Mouse (Mus musculus): ENCODE results near the gene Olfr656. TPM values are rescaled to one million over a fixed set of nuclear protein-coding genes. Genes with fewer than 3 reads are reported as not detected.

Gene Olfr656
- total RNA-seq (2014; rRNA removed) (not detected in 2 replicates), polyA plus RNA-seq (2015; fragmentation: Nextera tagmentation; extraction: Ambion mirVana) (not detected in 2 replicates)

DNA sequence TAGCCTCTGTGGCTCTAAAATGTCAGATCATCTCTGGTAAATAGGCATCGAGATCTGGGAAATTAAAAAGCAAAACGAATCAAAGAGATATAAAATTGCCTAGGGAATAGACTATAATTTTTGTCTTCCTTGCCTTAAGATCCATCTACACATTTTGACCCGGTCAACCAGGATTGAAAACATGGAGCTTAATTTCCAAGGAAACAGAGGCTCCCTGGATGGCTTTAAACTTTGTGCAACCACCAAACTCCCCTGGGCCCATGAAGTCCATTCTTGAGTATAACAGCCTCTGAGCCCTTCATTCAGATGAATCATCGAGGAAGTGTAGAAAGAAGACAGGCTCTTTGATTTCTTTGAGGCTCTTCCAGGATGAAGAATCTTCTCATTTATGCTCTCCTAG lies at the start of gene Olfr656:
Gene Olfr656, plus strand, starts transcription at position 301 of the 400 bp plus-strand sequence.
- H3K4me1 ChIP-seq (ENCODE audit: insufficient read depth, low read length) = no peaks in the 10 kb centered on the region
- no peak within 1 kb of the TSS for H3K4me2 ChIP-seq (ENCODE audit: low read depth, low read length)
- 74% methylated on average over 4 of the region's 4 CpGs for WGBS
- DNase-seq (ENCODE audit: low spot score) = no peak
- no peaks in the 10 kb centered on the region for H3K9me3 ChIP-seq (ENCODE audit: low read length)
- H3K9ac ChIP-seq (replicated peaks; ENCODE audit: low read length) = no peak within 1 kb of the TSS
- no peak for ATAC-seq
- H3K27ac ChIP-seq = no peak within 1 kb of the TSS
- no peaks in the 10 kb centered on the region for H3K27me3 ChIP-seq (ENCODE audit: insufficient read depth, low read length)
- H3K4me3 ChIP-seq (ENCODE audit: low read length) = no peak within 1 kb of the TSS
- no peaks in the 10 kb centered on the region for H3K36me3 ChIP-seq (ENCODE audit: insufficient read depth, low read length)
- TF ChIP-seq CTCF (IDR thresholded peaks at IDR 0.05; ENCODE audit: low read depth) = no peak

DNA sequence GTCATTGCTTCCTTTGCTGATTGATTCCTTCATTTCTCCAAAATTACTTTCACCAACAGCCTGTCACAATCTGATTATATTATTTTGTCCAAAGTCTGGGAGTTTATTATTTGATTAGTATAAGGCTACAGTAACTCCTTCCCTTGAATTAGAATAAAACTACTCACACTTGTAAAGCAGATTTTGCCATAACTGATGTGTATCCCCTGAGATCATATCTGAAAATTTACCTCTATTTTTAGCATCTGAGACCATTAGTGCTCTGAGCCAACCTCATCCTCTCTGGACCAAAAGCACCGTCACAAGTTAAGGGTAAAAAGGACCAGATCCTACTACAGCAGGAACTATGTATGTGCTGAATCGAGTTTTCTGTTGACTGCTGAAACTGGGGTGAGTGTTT lies 36.7 kb upstream of the Olfr656 start, which contains the start of gene Olfr653:
Gene Olfr653, plus strand, starts transcription at position 301 of the 400 bp plus-strand sequence.
- WGBS = 73% methylated on average over 2 of the region's 2 CpGs
- Histone ChIP-seq H3K4me3 (ENCODE audit: low read length) (no peak within 1 kb of the TSS), H3K4me2 (ENCODE audit: low read depth, low read length) (no peak within 1 kb of the TSS), H3K9me3 (ENCODE audit: low read length) (no peaks in the 10 kb centered on the region), H3K27me3 (ENCODE audit: insufficient read depth, low read length) (no peaks in the 10 kb centered on the region), H3K9ac (replicated peaks; ENCODE audit: low read length) (no peak within 1 kb of the TSS), H3K27ac (no peak within 1 kb of the TSS), H3K36me3 (ENCODE audit: insufficient read depth, low read length) (no peaks in the 10 kb centered on the region), H3K4me1 (ENCODE audit: insufficient read depth, low read length) (no peaks in the 10 kb centered on the region)
- no peak for TF ChIP-seq CTCF (IDR thresholded peaks at IDR 0.05; ENCODE audit: low read depth)
- DNase-seq (ENCODE audit: low spot score) (no peak), ATAC-seq (no peak)

GRCm38 (mm10) chr7:104580846-104581245 lies 32.9 kb upstream of the Olfr656 start:
- ATAC-seq (no peak), DNase-seq (ENCODE audit: low spot score) (no peak)
- Histone ChIP-seq H3K9me3 (ENCODE audit: low read length) (no peaks in the 10 kb centered on the region), H3K4me1 (ENCODE audit: insufficient read depth, low read length) (no peaks in the 10 kb centered on the region), H3K27me3 (ENCODE audit: insufficient read depth, low read length) (no peaks in the 10 kb centered on the region), H3K9ac (replicated peaks; ENCODE audit: low read length) (no peak overlapping the region), H3K27ac (no peak overlapping the region), H3K4me3 (ENCODE audit: low read length) (no peak overlapping the region), H3K4me2 (ENCODE audit: low read depth, low read length) (no peak overlapping the region), H3K36me3 (ENCODE audit: insufficient read depth, low read length) (no peaks in the 10 kb centered on the region)
- no peak for TF ChIP-seq CTCF (IDR thresholded peaks at IDR 0.05; ENCODE audit: low read depth)
- WGBS = 92% methylated on average over 4 of the region's 4 CpGs

- ATAC-seq = no peak
- no peak for TF ChIP-seq CTCF (IDR thresholded peaks at IDR 0.05; ENCODE audit: low read depth)
- no peak for DNase-seq (ENCODE audit: low spot score)
- WGBS = 89% methylated on average over 4 of the region's 4 CpGs
- no peaks in the 10 kb centered on the region for H3K36me3 ChIP-seq (ENCODE audit: insufficient read depth, low read length)
- no peaks in the 10 kb centered on the region for H3K9me3 ChIP-seq (ENCODE audit: low read length)
- H3K4me2 ChIP-seq (ENCODE audit: low read depth, low read length) = no peak overlapping the region
- no peak overlapping the region for H3K9ac ChIP-seq (replicated peaks; ENCODE audit: low read length)
- H3K27ac ChIP-seq = no peak overlapping the region
- no peaks in the 10 kb centered on the region for H3K27me3 ChIP-seq (ENCODE audit: insufficient read depth, low read length)
- no peaks in the 10 kb centered on the region for H3K4me1 ChIP-seq (ENCODE audit: insufficient read depth, low read length)
- no peak overlapping the region for H3K4me3 ChIP-seq (ENCODE audit: low read length)
These were observed 32.3 kb upstream of the Olfr656 start for GRCm38 (mm10) chr7:104581429-104581828.

- Histone ChIP-seq H3K27me3 (ENCODE audit: insufficient read depth, low read length) (no peaks in the 10 kb centered on the region), H3K4me2 (ENCODE audit: low read depth, low read length) (no peak within 1 kb of the TSS), H3K9me3 (ENCODE audit: low read length) (no peaks in the 10 kb centered on the region), H3K9ac (replicated peaks; ENCODE audit: low read length) (no peak within 1 kb of the TSS), H3K4me3 (ENCODE audit: low read length) (no peak within 1 kb of the TSS), H3K4me1 (ENCODE audit: insufficient read depth, low read length) (no peaks in the 10 kb centered on the region), H3K36me3 (ENCODE audit: insufficient read depth, low read length) (no peaks in the 10 kb centered on the region), H3K27ac (no peak within 1 kb of the TSS)
- no peak for TF ChIP-seq CTCF (IDR thresholded peaks at IDR 0.05; ENCODE audit: low read depth)
- DNase-seq (ENCODE audit: low spot score) (no peak), ATAC-seq (no peak)
- 90% methylated on average over 4 of the region's 4 CpGs for WGBS
These were observed 27.0 kb upstream of the Olfr656 start, which contains the start of gene Olfr654 for GRCm38 (mm10) chr7:104586725-104587124. Olfr654 (plus strand) TSS chr7:104587025.

DNA sequence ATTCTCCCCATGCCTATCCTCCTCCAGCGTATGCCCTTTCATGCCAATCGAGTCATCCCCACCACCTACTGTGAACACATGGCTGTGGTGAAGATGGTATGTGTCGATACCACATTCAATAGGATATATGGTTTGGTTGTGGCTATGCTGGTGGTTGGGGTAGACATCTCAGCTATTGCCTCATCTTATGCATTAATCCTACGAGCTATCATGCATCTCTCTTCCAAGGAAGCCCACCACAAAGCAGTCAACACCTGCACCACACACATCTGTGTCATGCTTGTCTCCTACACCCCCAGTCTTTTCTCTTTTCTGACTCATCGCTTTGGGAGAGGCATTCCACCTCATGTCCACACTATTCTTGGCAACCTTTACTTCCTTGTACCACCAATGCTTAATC lies 25.5 kb upstream of the Olfr656 start:
- DNase-seq (ENCODE audit: low spot score) (no peak), ATAC-seq (no peak)
- Histone ChIP-seq H3K36me3 (ENCODE audit: insufficient read depth, low read length) (no peaks in the 10 kb centered on the region), H3K4me3 (ENCODE audit: low read length) (no peak overlapping the region), H3K4me1 (ENCODE audit: insufficient read depth, low read length) (no peaks in the 10 kb centered on the region), H3K27me3 (ENCODE audit: insufficient read depth, low read length) (no peaks in the 10 kb centered on the region), H3K9me3 (ENCODE audit: low read length) (no peaks in the 10 kb centered on the region), H3K4me2 (ENCODE audit: low read depth, low read length) (no peak overlapping the region), H3K27ac (no peak overlapping the region), H3K9ac (replicated peaks; ENCODE audit: low read length) (no peak overlapping the region)
- WGBS = 80% methylated on average over 5 of the region's 5 CpGs
- no peak for TF ChIP-seq CTCF (IDR thresholded peaks at IDR 0.05; ENCODE audit: low read depth)

DNA sequence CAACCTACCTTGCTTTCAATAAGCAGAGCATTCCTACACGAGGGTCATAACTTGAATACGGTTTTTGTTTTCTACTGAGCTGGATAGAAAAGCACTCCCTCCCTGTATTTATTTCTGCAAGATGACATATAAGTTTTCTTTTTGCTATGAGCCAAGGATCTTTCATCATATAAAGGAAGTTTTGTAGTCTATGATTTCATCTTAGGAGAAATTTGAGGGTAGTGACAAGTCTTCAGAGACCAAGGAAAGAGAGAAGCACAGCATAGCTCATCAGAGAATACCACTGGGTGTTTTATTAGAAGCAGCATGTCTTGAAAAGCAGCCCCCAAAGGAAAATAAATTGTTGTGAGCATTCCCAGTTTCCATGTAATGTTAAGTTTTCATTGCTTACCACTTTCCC lies 12.1 kb upstream of the Olfr656 start, which contains the start of gene Olfr655:
Gene Olfr655, minus strand, starts transcription at position 101 of the 400 bp plus-strand sequence.
- no peaks in the 10 kb centered on the region for H3K4me1 ChIP-seq (ENCODE audit: insufficient read depth, low read length)
- H3K9me3 ChIP-seq (ENCODE audit: low read length) = no peaks in the 10 kb centered on the region
- H3K4me2 ChIP-seq (ENCODE audit: low read depth, low read length) = no peak within 1 kb of the TSS
- WGBS = 88% methylated on average over 2 of the region's 2 CpGs
- no peak for DNase-seq (ENCODE audit: low spot score)
- H3K4me3 ChIP-seq (ENCODE audit: low read length) = no peak within 1 kb of the TSS
- no peak for ATAC-seq
- H3K9ac ChIP-seq (replicated peaks; ENCODE audit: low read length) = no peak within 1 kb of the TSS
- TF ChIP-seq CTCF (IDR thresholded peaks at IDR 0.05; ENCODE audit: low read depth) = no peak
- H3K36me3 ChIP-seq (ENCODE audit: insufficient read depth, low read length) = no peaks in the 10 kb centered on the region
- no peaks in the 10 kb centered on the region for H3K27me3 ChIP-seq (ENCODE audit: insufficient read depth, low read length)
- H3K27ac ChIP-seq = no peak within 1 kb of the TSS

Measured in hindbrain, postnatal 0 days (tissue).